ENCODE assay signal across 10 mouse cellular contexts in the genomic region with DNA sequence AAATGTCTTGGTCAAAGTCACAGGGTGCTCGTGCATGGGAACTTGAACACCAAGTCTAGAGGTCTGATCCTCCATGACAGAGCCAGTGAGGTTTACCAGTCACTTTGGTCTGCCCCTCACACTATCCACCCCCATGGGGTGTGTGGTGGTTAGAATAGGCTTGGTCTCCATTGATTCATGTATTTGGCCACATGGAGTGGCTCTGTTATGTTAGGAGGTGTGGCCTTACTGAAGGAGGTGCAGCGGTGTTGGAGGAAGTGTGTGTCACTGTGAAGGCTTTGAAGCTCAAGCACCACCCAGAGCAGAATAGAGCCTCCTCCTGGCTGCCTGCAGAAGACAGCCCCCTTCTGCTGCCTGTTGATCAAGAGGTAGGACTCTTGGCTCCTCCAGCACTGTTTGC. TPM values are rescaled to one million over a fixed set of nuclear protein-coding genes. Genes with fewer than 3 reads are reported as not detected.
A peak's percentile ranks its signal among the peaks of the same experiment; 100 is the strongest.
DNase-seq lines count a peak whose midpoint lies in the region; ATAC-seq lines count a peak whose summit lies in the region.
"Had no signal": no experiment of that assay in that cellular context is flagged by ENCODE, and none has a peak within 500 bp of the region (broad histone marks: within the 10 kb centered on the region; RNA-seq: fewer than 3 reads in every experiment).

No protein-coding gene starts in this region.

- no peak for ATAC-seq in CD4-positive, CD25-positive, alpha-beta regulatory T cell, adult 4 months
- peak; percentile 40; the same call in 1 of the 2 replicates for ATAC-seq in forebrain, embryonic 11.5 days (replicated peaks; ENCODE audit: low FRiP score)
- 0 out of 2 replicates have a peak, but pooled peaks have one; percentile 12 for ATAC-seq in hindbrain, embryonic 15.5 days (ENCODE audit: low FRiP score, low read depth)
- ATAC-seq in neural tube, embryonic 13.5 days (ENCODE audit: low read depth), result no peak
- ATAC-seq: inflammation-experienced regulatory T-cells, adult 6 months had no signal

- peak overlapping the region; percentile 62 for H3K27ac ChIP-seq in forebrain, embryonic 11.5 days (ENCODE audit: low read depth, low read length)
- no peak overlapping the region for H3K27ac ChIP-seq in hindbrain, embryonic 15.5 days (replicated peaks)
- H3K27ac ChIP-seq in neural tube, embryonic 13.5 days (replicated peaks), result peak overlapping the region; percentile 6; the same call in 1 of the 2 replicates
- H3K27ac ChIP-seq: limb, embryonic 15.5 days had no signal

- no peaks in the 10 kb centered on the region for H3K27me3 ChIP-seq in forebrain, embryonic 11.5 days (ENCODE audit: control insufficient read depth, insufficient read depth, low read length)
- no peaks in the 10 kb centered on the region for H3K27me3 ChIP-seq in hindbrain, embryonic 15.5 days
- H3K27me3 ChIP-seq in neural tube, embryonic 13.5 days, result peaks cover 14% of the 10 kb centered on the region; the same call in 1 of the 2 replicates
- H3K27me3 ChIP-seq: limb, embryonic 15.5 days had no signal

- 56% methylated on average over 2 of the region's 2 CpGs for WGBS in forebrain, embryonic 11.5 days
- WGBS in hindbrain, embryonic 15.5 days, result 52% methylated on average over 2 of the region's 2 CpGs
- 55% methylated on average over 2 of the region's 2 CpGs for WGBS in neural tube, embryonic 13.5 days

- H3K4me2 ChIP-seq in forebrain, embryonic 11.5 days (ENCODE audit: low read depth, low read length, severe bottlenecking), result no peak overlapping the region
- H3K4me2 ChIP-seq in hindbrain, embryonic 15.5 days, result no peak overlapping the region
- H3K4me2 ChIP-seq in neural tube, embryonic 13.5 days, result no peak overlapping the region
- H3K4me2 ChIP-seq: limb, embryonic 15.5 days had no signal

- H3K4me1 ChIP-seq in forebrain, embryonic 11.5 days (replicated peaks; ENCODE audit: control insufficient read depth, insufficient read depth, low read length), result peaks cover 12% of the 10 kb centered on the region
- peaks cover 25% of the 10 kb centered on the region for H3K4me1 ChIP-seq in hindbrain, embryonic 15.5 days (replicated peaks)
- peaks cover 20% of the 10 kb centered on the region for H3K4me1 ChIP-seq in neural tube, embryonic 13.5 days (replicated peaks)
- H3K4me1 ChIP-seq: limb, embryonic 15.5 days had no signal

- peak; percentile 3 for DNase-seq in CD4-positive, CD25-positive, alpha-beta regulatory T cell, adult 2 months (ENCODE audit: low read depth, low spot score)
- DNase-seq in forebrain, embryonic 11.5 days (ENCODE audit: low spot score), result no peak
- DNase-seq in MN1 (ENCODE audit: low spot score), result no peak
- no peak for DNase-seq in embryo, embryonic 9.5 days (ENCODE audit: extremely low spot score)
- no peak for DNase-seq in testis, postnatal 10 days (ENCODE audit: low spot score)

- H3K9ac ChIP-seq in forebrain, embryonic 11.5 days (ENCODE audit: low read length), result no peak overlapping the region
- H3K9ac ChIP-seq in hindbrain, embryonic 15.5 days, result no peak overlapping the region
- H3K9ac ChIP-seq in neural tube, embryonic 13.5 days, result no peak overlapping the region
- H3K9ac ChIP-seq: limb, embryonic 15.5 days had no signal

- no peaks in the 10 kb centered on the region for H3K36me3 ChIP-seq in forebrain, embryonic 11.5 days (ENCODE audit: control insufficient read depth, insufficient read depth, low read length)
- no peaks in the 10 kb centered on the region for H3K36me3 ChIP-seq in hindbrain, embryonic 15.5 days
- no peaks in the 10 kb centered on the region for H3K36me3 ChIP-seq in neural tube, embryonic 13.5 days
- H3K36me3 ChIP-seq: limb, embryonic 15.5 days had no signal

- no peaks in the 10 kb centered on the region for H3K9me3 ChIP-seq in forebrain, embryonic 11.5 days (ENCODE audit: control insufficient read depth, low read length)
- no peaks in the 10 kb centered on the region for H3K9me3 ChIP-seq in hindbrain, embryonic 15.5 days
- no peaks in the 10 kb centered on the region for H3K9me3 ChIP-seq in neural tube, embryonic 13.5 days
- H3K9me3 ChIP-seq: limb, embryonic 15.5 days had no signal

- no peak overlapping the region for H3K4me3 ChIP-seq in forebrain, embryonic 11.5 days (ENCODE audit: low read depth, low read length)
- H3K4me3 ChIP-seq in hindbrain, embryonic 15.5 days, result no peak overlapping the region
- H3K4me3 ChIP-seq in neural tube, embryonic 13.5 days, result no peak overlapping the region
- H3K4me3 ChIP-seq: limb, embryonic 15.5 days had no signal

RNA-seq across cellular contexts. Expression of a gene that starts 59.8 kb away (rescaled TPM):
- polyA plus RNA-seq in CD4-positive, CD25-positive, alpha-beta regulatory T cell, adult 4 months (2017; shearing (Covaris generic)), result 10 to 100 TPM; 22.5 to 35.4 TPM
- 20.5 and 21.4 TPM in 2 replicates for polyA plus RNA-seq in forebrain, embryonic 11.5 days (2014; fragmentation: Nextera tagmentation; extraction: Ambion mirVana)
- 26.5 and 29.4 TPM in 2 replicates for polyA plus RNA-seq in hindbrain, embryonic 15.5 days (2015; fragmentation: Nextera tagmentation; extraction: Ambion mirVana)
- 22.3 and 25.9 TPM in 2 replicates for polyA plus RNA-seq in neural tube, embryonic 13.5 days (2015; fragmentation: Nextera tagmentation; extraction: Ambion mirVana)

Comparison
In these comparisons a context has a peak if more than half of its experiments do, and no peak if none do; other contexts are left out.
1. ATAC-seq: peak in forebrain, embryonic 11.5 days (single experiment) and hindbrain, embryonic 15.5 days (single experiment); none in CD4-positive, CD25-positive, alpha-beta regulatory T cell, adult 4 months (single experiment) and neural tube, embryonic 13.5 days (single experiment).